Mouse (Mus musculus): ENCODE measurements around the gene Diras1.
A peak's percentile ranks its signal among the peaks of the same experiment; 100 is the strongest.

DNA sequence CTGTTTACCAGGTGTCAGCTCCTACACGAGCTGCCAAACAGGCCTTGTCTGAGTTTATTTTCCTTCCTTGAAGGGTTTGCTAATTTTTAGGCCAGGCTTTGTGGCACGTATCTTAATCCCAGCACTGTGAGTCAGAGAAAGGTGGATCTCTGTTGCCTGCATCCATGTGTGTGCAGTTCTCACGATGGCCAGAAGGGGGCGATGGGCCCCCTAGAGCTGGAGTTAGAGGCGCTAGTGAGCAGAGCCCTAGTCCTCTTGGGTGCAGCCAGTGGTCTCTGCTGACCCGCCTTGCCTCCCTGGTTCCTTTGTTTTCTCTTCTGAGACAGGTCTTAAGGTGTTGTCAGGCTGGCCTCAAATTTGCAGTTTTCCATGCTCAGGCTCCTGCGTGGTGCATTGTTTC lies 48.0 kb upstream of the Diras1 start:
- no peak for TF ChIP-seq POLR2A (IDR thresholded peaks at IDR 0.05; ENCODE audit: low read depth, low read length)
- TF ChIP-seq CTCF (IDR thresholded peaks at IDR 0.05; ENCODE audit: borderline replicate concordance, insufficient read depth, low read length), result peak; percentile 38; the same call in 1 of the 2 replicates
